Mouse (Mus musculus): ENCODE measurements around the gene Arid3a. TPM values are rescaled to one million over a fixed set of nuclear protein-coding genes. Genes with fewer than 3 reads are reported as not detected.
A peak's percentile ranks its signal among the peaks of the same experiment; 100 is the strongest.

Arid3a gene
- polyA plus RNA-seq, 1 experiment from 2014 or later: 2.1 TPM

DNA sequence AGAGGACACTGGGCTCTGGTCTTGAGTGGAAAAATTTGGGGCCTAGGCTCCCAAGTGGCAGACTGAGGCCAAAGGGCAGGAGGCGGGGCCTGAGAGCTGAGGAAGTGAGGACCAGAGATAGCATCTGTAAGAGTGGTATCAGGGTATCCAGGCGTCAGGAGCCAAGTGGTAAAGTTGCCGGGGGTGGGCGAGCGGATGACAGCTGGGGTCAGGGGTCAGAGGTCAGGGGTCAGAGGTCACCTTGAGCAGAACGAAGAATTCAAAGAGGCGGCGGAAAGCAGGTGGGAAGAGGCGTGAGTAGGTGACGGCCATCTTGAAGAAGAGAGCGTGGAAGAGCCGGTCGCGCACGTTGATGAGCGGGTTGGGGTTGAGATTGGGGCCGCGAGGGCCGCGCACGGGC, 56.8 kb downstream of the Arid3a start:
- H3K9ac ChIP-seq: peak overlapping the region; percentile 92
- peaks cover 8% of the 10 kb centered on the region for H3K36me3 ChIP-seq
- peaks cover 55% of the 10 kb centered on the region for H3K4me1 ChIP-seq (replicated peaks)
- H3K27me3 ChIP-seq: no peaks in the 10 kb centered on the region
- H3K9me3 ChIP-seq (replicated peaks): no peaks in the 10 kb centered on the region
- peak overlapping the region; percentile 74 for H3K4me3 ChIP-seq
- peak overlapping the region; percentile 75 for H3K4me2 ChIP-seq
- under 1% methylated on average over 21 of the region's 21 CpGs for WGBS
- no peak for ATAC-seq (replicated peaks; ENCODE audit: insufficient number of reproducible peaks, insufficient read depth, low FRiP score, low read depth)
- peak overlapping the region; percentile 92 for H3K27ac ChIP-seq

- peak within 1 kb of the TSS; percentile 74 for H3K4me3 ChIP-seq
- H3K4me1 ChIP-seq (replicated peaks): peaks cover 58% of the 10 kb centered on the region
- H3K4me2 ChIP-seq: peak within 1 kb of the TSS; percentile 75
- H3K9ac ChIP-seq: peak within 1 kb of the TSS; percentile 92
- H3K27ac ChIP-seq: peak within 1 kb of the TSS; percentile 92
- H3K9me3 ChIP-seq (replicated peaks): no peaks in the 10 kb centered on the region
- under 1% methylated on average over 28 of the region's 49 CpGs for WGBS
- ATAC-seq (replicated peaks; ENCODE audit: insufficient number of reproducible peaks, insufficient read depth, low FRiP score, low read depth): peak; percentile 65
- H3K27me3 ChIP-seq: no peaks in the 10 kb centered on the region
- H3K36me3 ChIP-seq: peaks cover 2% of the 10 kb centered on the region; the same call in 1 of the 2 replicates
Observed at GRCm38 (mm10) chr10:79984195-79984816, 57.5 kb downstream of the Arid3a start, which contains the start of gene Tmem259. TSS of gene Tmem259 (minus strand) at chr10:79984330.

DNA sequence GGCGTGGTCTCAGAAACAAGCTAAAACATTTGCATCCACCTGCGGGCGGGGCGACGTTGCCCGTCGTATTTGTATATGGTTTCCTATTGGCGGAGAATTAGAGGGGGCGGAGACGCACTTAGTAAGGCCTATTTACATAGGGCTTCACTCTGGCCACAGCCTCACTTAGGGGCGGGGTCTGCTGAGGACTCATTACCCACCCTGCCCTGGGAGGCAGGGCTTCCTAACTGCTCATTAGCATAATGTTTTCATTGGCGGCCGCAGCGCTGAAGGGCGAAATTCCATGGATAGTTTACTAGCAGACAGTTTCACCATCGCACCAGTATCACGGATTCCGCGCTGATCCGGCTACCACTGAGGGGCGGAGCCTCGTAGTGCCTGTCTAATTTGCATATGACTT, 58.0 kb downstream of the Arid3a start:
- under 1% methylated on average over 22 of the region's 22 CpGs for WGBS
- peak; percentile 92 for ATAC-seq (replicated peaks; ENCODE audit: insufficient number of reproducible peaks, insufficient read depth, low FRiP score, low read depth)
- Histone ChIP-seq H3K9me3 (replicated peaks) (no peaks in the 10 kb centered on the region), H3K36me3 (no peaks in the 10 kb centered on the region), H3K27ac (peak overlapping the region; percentile 92), H3K4me2 (peak overlapping the region; percentile 75), H3K4me3 (peak overlapping the region; percentile 74), H3K4me1 (replicated peaks) (peaks cover 61% of the 10 kb centered on the region), H3K9ac (peak overlapping the region; percentile 92), H3K27me3 (no peaks in the 10 kb centered on the region)

DNA sequence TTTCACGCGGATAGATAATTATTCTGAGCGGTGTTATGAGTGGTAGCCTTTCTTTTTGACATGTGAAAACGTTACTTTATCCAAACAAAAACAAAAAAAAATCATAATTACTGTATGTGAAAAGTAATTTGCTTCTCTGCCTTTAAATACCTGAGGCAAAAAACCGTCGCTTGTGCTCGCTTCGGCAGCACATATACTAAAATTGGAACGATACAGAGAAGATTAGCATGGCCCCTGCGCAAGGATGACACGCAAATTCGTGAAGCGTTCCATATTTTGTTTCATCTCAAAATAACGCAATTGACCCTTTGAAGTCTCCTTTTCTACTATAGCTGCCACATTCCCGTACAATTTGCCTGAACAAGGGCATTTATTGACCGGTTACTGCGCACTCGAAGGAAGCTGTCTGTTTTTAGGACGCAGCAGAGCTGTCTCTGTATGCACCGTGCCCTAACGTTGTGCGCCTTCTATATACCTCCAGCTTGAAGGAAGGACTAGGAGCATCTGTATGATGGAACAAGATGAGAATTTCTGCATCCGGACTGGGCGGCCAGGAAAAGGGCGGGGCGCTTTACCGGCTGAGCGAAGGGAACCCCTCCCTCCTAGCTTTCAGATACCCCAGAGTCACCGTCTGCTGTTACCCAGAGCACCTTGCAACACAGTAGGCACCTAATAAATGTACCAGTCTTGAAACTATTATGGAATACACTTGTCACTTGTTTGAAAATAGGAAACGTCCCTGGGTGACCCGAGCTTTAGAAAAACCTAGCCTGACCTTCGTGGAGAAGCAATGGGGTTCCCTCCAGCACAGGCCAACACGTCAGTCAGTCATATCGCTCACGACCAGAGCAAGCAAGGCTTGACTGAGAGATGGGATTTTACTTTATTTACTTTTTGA, 58.7 kb downstream of the Arid3a start:
- WGBS: 3% methylated on average over 35 of the region's 35 CpGs
- peak overlapping the region; percentile 92 for H3K27ac ChIP-seq
- peaks cover 61% of the 10 kb centered on the region for H3K4me1 ChIP-seq (replicated peaks)
- H3K27me3 ChIP-seq: no peaks in the 10 kb centered on the region
- H3K36me3 ChIP-seq: no peaks in the 10 kb centered on the region
- peak overlapping the region; percentile 74 for H3K4me3 ChIP-seq
- H3K4me2 ChIP-seq: peak overlapping the region; percentile 75
- peak overlapping the region; percentile 56 for H3K9ac ChIP-seq
- no peaks in the 10 kb centered on the region for H3K9me3 ChIP-seq (replicated peaks)
- ATAC-seq (replicated peaks; ENCODE audit: insufficient number of reproducible peaks, insufficient read depth, low FRiP score, low read depth): no peak

- Histone ChIP-seq H3K9ac (peak overlapping the region; percentile 56), H3K27ac (peak overlapping the region; percentile 92), H3K4me1 (replicated peaks) (peaks cover 68% of the 10 kb centered on the region), H3K4me2 (peak overlapping the region; percentile 75), H3K36me3 (peaks cover 6% of the 10 kb centered on the region), H3K4me3 (peak overlapping the region; percentile 74), H3K27me3 (no peaks in the 10 kb centered on the region), H3K9me3 (replicated peaks) (no peaks in the 10 kb centered on the region)
- WGBS: 20% methylated on average over 6 of the region's 6 CpGs
- ATAC-seq (replicated peaks; ENCODE audit: insufficient number of reproducible peaks, insufficient read depth, low FRiP score, low read depth): no peak
Observed at GRCm38 (mm10) chr10:79986232-79986878, 59.5 kb downstream of the Arid3a start.

GRCm38 (mm10) chr10:79986963-79987362, 60.1 kb downstream of the Arid3a start:
- peaks cover 66% of the 10 kb centered on the region for H3K4me1 ChIP-seq (replicated peaks)
- H3K9ac ChIP-seq: no peak overlapping the region
- no peak for ATAC-seq (replicated peaks; ENCODE audit: insufficient number of reproducible peaks, insufficient read depth, low FRiP score, low read depth)

DNA sequence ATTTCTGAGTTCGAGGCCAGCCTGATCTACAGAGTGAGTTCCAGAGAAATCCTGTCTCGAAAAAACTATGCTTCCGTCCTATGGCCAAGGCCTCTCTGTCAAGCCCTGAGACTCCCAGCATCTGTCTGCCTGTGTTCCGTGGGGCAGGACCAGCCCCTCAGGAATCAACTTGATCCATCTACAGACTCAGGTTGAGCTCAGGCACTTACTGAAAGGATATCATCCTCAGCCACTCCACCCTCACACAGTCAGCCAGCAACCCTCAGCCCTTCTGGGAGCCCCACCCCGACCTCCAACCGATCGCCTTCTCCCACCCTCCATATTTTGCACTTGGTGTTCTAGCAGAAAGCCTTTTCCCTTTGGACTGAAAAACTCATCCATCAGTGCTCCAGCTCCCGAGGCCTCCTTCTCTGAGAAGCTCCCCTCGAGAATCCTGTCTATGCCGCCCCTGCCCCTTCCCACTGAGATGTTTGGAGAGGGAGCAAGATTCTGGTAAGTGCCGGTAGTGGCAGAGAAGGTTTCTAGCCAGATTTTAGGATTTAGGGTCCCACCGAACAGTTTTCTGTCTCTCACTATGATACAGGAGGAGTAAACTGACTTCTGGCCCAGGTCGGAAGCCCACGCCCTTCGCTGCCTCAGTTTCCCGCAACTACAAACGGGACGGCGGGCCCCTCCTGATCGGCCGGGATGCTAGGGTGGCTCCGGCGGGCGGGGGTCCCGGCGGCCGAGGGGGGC, 61.1 kb downstream of the Arid3a start:
- no peaks in the 10 kb centered on the region for H3K27me3 ChIP-seq
- peak overlapping the region; percentile 74 for H3K4me3 ChIP-seq
- ATAC-seq (replicated peaks; ENCODE audit: insufficient number of reproducible peaks, insufficient read depth, low FRiP score, low read depth): no peak
- no peaks in the 10 kb centered on the region for H3K9me3 ChIP-seq (replicated peaks)
- peaks cover 58% of the 10 kb centered on the region for H3K4me1 ChIP-seq (replicated peaks)
- peaks cover 22% of the 10 kb centered on the region for H3K36me3 ChIP-seq
- peak overlapping the region; percentile 82 for H3K9ac ChIP-seq
- H3K4me2 ChIP-seq: peak overlapping the region; percentile 75
- 8% methylated on average over 27 of the region's 27 CpGs for WGBS
- H3K27ac ChIP-seq: peak overlapping the region; percentile 92

More at GRCm38 (mm10) chr10:79986963-79987362, 60.1 kb downstream of the Arid3a start:
- Histone ChIP-seq H3K27ac (peak overlapping the region; percentile 92), H3K4me3 (peak overlapping the region; percentile 74; the same call in 1 of the 2 replicates), H3K27me3 (no peaks in the 10 kb centered on the region), H3K4me2 (peak overlapping the region; percentile 75), H3K36me3 (peaks cover 12% of the 10 kb centered on the region), H3K9me3 (replicated peaks) (no peaks in the 10 kb centered on the region)
- 6% methylated on average over 11 of the region's 11 CpGs for WGBS

- ATAC-seq (replicated peaks; ENCODE audit: insufficient number of reproducible peaks, insufficient read depth, low FRiP score, low read depth): peak; percentile 14; the same call in 1 of the 2 replicates
- Histone ChIP-seq H3K9ac (peak within 1 kb of the TSS; percentile 82), H3K4me2 (peak within 1 kb of the TSS; percentile 75), H3K9me3 (replicated peaks) (no peaks in the 10 kb centered on the region), H3K4me3 (peak within 1 kb of the TSS; percentile 74), H3K4me1 (replicated peaks) (peaks cover 51% of the 10 kb centered on the region), H3K36me3 (peaks cover 29% of the 10 kb centered on the region), H3K27ac (peak within 1 kb of the TSS; percentile 92), H3K27me3 (no peaks in the 10 kb centered on the region)
- under 1% methylated on average over 59 of the region's 59 CpGs for WGBS
Observed at GRCm38 (mm10) chr10:79988506-79989271, 61.8 kb downstream of the Arid3a start, which contains the start of gene Cnn2. TSS of gene Cnn2 (plus strand) at chr10:79988584.

GRCm38 (mm10) chr10:79989272-79989786, 62.5 kb downstream of the Arid3a start:
- Histone ChIP-seq H3K4me1 (replicated peaks) (peaks cover 54% of the 10 kb centered on the region), H3K4me2 (peak overlapping the region; percentile 75), H3K9me3 (replicated peaks) (no peaks in the 10 kb centered on the region), H3K9ac (peak overlapping the region; percentile 82), H3K36me3 (peaks cover 36% of the 10 kb centered on the region), H3K27ac (peak overlapping the region; percentile 92), H3K27me3 (no peaks in the 10 kb centered on the region), H3K4me3 (peak overlapping the region; percentile 74)
- 22% methylated on average over 8 of the region's 8 CpGs for WGBS
- ATAC-seq (replicated peaks; ENCODE audit: insufficient number of reproducible peaks, insufficient read depth, low FRiP score, low read depth): no peak

GRCm38 (mm10) chr10:79989870-79990269, 63.0 kb downstream of the Arid3a start:
- ATAC-seq (replicated peaks; ENCODE audit: insufficient number of reproducible peaks, insufficient read depth, low FRiP score, low read depth): no peak
- peaks cover 58% of the 10 kb centered on the region for H3K4me1 ChIP-seq (replicated peaks)

More at GRCm38 (mm10) chr10:79989870-79990269, 63.0 kb downstream of the Arid3a start:
- Histone ChIP-seq H3K27ac (peak overlapping the region; percentile 92), H3K4me2 (peak overlapping the region; percentile 75), H3K9ac (peak overlapping the region; percentile 82), H3K9me3 (replicated peaks) (no peaks in the 10 kb centered on the region), H3K4me3 (peak overlapping the region; percentile 74), H3K36me3 (peaks cover 41% of the 10 kb centered on the region), H3K27me3 (no peaks in the 10 kb centered on the region)
- WGBS: 14% methylated on average over 15 of the region's 15 CpGs
